Mouse (Mus musculus) heart, embryonic 10.5 days (tissue): ENCODE measurements at regions not wholly inside any gene's neighbourhood (a gene's known extent, or its start where the extent isn't known, plus 50 kb on each side); places are given as distances from the start of the nearest gene placed in this dataset.

Source experiments
- DNase-seq: peaks from one replicate; pipeline ENCODE4 v3.0.0-alpha.2; 2017; ENCODE audit warnings: low spot score
- H3K27ac ChIP-seq: fragments of 300-500 bp; sonication (generic); 2 replicates; pipeline ENCODE4 v1.5.1; 2016; ENCODE audit warnings: mild to moderate bottlenecking
- H3K27me3 ChIP-seq: fragments of 300-500 bp; sonication (generic); 2 replicates; pipeline ENCODE4 v1.6.1; 2016; ENCODE audit warnings: mild to moderate bottlenecking; ENCODE audit not compliant: poor library complexity, insufficient read depth, severe bottlenecking
- H3K36me3 ChIP-seq: fragments of 300-500 bp; sonication (generic); 2 replicates; pipeline ENCODE4 v1.6.1; 2016; ENCODE audit warnings: mild to moderate bottlenecking, moderate library complexity
- H3K4me1 ChIP-seq: fragments of 300-500 bp; sonication (generic); 2 replicates; pipeline ENCODE4 v1.6.1; 2016; ENCODE audit warnings: mild to moderate bottlenecking
- H3K4me3 ChIP-seq: fragments of 300-500 bp; sonication (generic); 2 replicates; pipeline ENCODE4 v1.5.1; 2016; ENCODE audit warnings: mild to moderate bottlenecking, moderate library complexity
- H3K9me3 ChIP-seq: fragments of 300-500 bp; sonication (generic); 2 replicates; pipeline ENCODE4 v1.6.1; 2016; ENCODE audit warnings: mild to moderate bottlenecking, moderate library complexity
- WGBS: fragments of 180-500 bp; shearing (Covaris S2); methylation state at CpG from one replicate; pipeline ENCODE4 v1.1.7; 2016; 5-methylcytosine and 5-hydroxymethylcytosine counted together

DNA sequence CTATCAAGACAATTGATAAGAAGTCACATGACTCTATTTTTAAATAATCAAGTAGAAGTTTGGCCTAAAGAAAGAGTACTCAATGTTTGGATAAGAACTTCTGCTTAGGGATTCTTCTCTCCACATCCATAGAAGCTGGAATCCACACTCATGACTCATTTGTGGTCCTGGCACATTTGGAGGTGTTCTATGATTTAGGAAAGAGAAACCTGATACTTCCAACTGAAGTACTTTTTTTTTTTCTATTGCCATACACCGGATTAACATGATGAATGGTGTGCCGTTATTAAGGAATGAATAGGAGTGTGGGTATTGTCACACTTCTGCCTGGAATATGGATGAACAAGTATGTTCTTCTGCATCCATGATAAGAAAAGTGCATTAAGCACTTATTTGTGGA, 158.5 kb upstream of the Pter start:
- no peak for DNase-seq
- H3K4me3 ChIP-seq = no peak overlapping the region
- no peaks in the 10 kb centered on the region for H3K27me3 ChIP-seq
- H3K9me3 ChIP-seq = no peaks in the 10 kb centered on the region
- no peak overlapping the region for H3K27ac ChIP-seq
- no peaks in the 10 kb centered on the region for H3K36me3 ChIP-seq
- 78% methylated on average over 2 of the region's 2 CpGs for WGBS
- H3K4me1 ChIP-seq = no peaks in the 10 kb centered on the region

DNA sequence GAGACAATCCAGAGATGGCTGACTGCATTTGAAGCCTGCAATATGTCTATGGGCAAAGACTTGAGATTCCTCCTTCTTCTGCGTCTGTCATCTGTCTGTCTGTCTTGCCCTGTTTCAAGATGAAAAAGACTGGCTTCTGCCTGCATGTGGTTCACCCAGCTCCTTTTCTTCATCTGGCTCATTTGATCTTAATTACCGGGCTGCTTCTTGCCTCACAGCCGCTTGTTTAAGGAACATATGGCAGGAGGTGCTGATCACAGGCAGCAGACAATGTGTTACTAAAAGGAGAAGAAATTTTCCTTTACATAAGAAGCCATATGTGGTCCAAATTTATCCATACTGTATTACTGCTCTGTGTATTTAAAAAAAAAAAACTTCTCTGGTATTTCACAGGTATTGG, 147.0 kb upstream of the Pter start:
- Histone ChIP-seq H3K36me3 (no peaks in the 10 kb centered on the region), H3K27me3 (no peaks in the 10 kb centered on the region), H3K9me3 (no peaks in the 10 kb centered on the region), H3K27ac (no peak overlapping the region), H3K4me3 (no peak overlapping the region), H3K4me1 (no peaks in the 10 kb centered on the region)
- no peak for DNase-seq
- 63% methylated on average over 3 of the region's 3 CpGs for WGBS

- Histone ChIP-seq H3K27me3 (no peaks in the 10 kb centered on the region), H3K36me3 (no peaks in the 10 kb centered on the region), H3K27ac (no peak overlapping the region), H3K4me1 (no peaks in the 10 kb centered on the region), H3K9me3 (no peaks in the 10 kb centered on the region), H3K4me3 (no peak overlapping the region)
- no peak for DNase-seq
- 45% methylated on average over 2 of the region's 2 CpGs for WGBS
Measured at GRCm38 (mm10) chr2:12777696-12778095, 146.1 kb upstream of the Pter start.

- H3K4me1 ChIP-seq = no peaks in the 10 kb centered on the region
- WGBS = 74% methylated on average over 2 of the region's 2 CpGs
- H3K4me3 ChIP-seq = no peak overlapping the region
- no peak for DNase-seq
- H3K36me3 ChIP-seq = no peaks in the 10 kb centered on the region
- no peaks in the 10 kb centered on the region for H3K9me3 ChIP-seq
- no peaks in the 10 kb centered on the region for H3K27me3 ChIP-seq
- no peak overlapping the region for H3K27ac ChIP-seq
Measured at GRCm38 (mm10) chr2:12792596-12792995, 131.2 kb upstream of the Pter start.

GRCm38 (mm10) chr2:12797615-12798169, 126.1 kb upstream of the Pter start:
- no peaks in the 10 kb centered on the region for H3K9me3 ChIP-seq
- no peaks in the 10 kb centered on the region for H3K36me3 ChIP-seq
- no peaks in the 10 kb centered on the region for H3K27me3 ChIP-seq
- no peaks in the 10 kb centered on the region for H3K4me1 ChIP-seq
- no peak overlapping the region for H3K27ac ChIP-seq
- DNase-seq = no peak
- H3K4me3 ChIP-seq = no peak overlapping the region
- WGBS = 63% methylated on average over 1 of the region's 1 CpGs

GRCm38 (mm10) chr2:12799153-12799925, 124.5 kb upstream of the Pter start:
- Histone ChIP-seq H3K4me3 (no peak overlapping the region), H3K36me3 (no peaks in the 10 kb centered on the region), H3K27me3 (no peaks in the 10 kb centered on the region), H3K4me1 (no peaks in the 10 kb centered on the region), H3K9me3 (no peaks in the 10 kb centered on the region), H3K27ac (no peak overlapping the region)
- DNase-seq = no peak
- 83% methylated on average over 4 of the region's 4 CpGs for WGBS

- H3K4me1 ChIP-seq = no peaks in the 10 kb centered on the region
- no peaks in the 10 kb centered on the region for H3K9me3 ChIP-seq
- H3K4me3 ChIP-seq = no peak overlapping the region
- WGBS = 85% methylated on average over 1 of the region's 1 CpGs
- DNase-seq = no peak
- no peaks in the 10 kb centered on the region for H3K27me3 ChIP-seq
- H3K36me3 ChIP-seq = no peaks in the 10 kb centered on the region
- H3K27ac ChIP-seq = no peak overlapping the region
Measured at GRCm38 (mm10) chr2:12802667-12803066, 121.2 kb upstream of the Pter start.

DNA sequence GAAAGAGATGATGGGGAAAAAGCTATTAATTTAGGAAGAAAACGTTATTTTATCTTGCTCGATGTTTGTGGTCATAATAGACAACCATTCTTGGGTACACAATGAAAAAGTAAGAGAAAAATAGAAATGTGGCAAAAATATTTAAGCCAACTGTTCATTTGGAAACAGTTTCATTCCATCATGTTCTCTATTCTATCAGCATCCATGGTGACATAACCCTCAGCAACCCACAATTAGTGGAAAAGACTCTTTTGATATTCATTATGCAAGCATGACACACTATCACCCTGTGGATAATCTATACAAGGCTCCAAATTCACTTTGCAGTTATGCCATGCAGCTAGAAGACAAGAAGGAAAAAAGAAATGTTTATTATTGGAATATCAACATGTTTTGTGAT, 118.7 kb upstream of the Pter start:
- Histone ChIP-seq H3K27me3 (no peaks in the 10 kb centered on the region), H3K4me3 (no peak overlapping the region), H3K4me1 (no peaks in the 10 kb centered on the region), H3K36me3 (no peaks in the 10 kb centered on the region), H3K9me3 (no peaks in the 10 kb centered on the region), H3K27ac (no peak overlapping the region)
- DNase-seq = no peak
- WGBS = 72% methylated on average over 2 of the region's 2 CpGs

GRCm38 (mm10) chr2:12808466-12808865, 115.4 kb upstream of the Pter start:
- no peaks in the 10 kb centered on the region for H3K4me1 ChIP-seq
- H3K27ac ChIP-seq = no peak overlapping the region
- no peak overlapping the region for H3K4me3 ChIP-seq
- H3K9me3 ChIP-seq = no peaks in the 10 kb centered on the region
- no peaks in the 10 kb centered on the region for H3K27me3 ChIP-seq
- no peaks in the 10 kb centered on the region for H3K36me3 ChIP-seq
- no peak for DNase-seq
- 67% methylated on average over 5 of the region's 5 CpGs for WGBS

DNA sequence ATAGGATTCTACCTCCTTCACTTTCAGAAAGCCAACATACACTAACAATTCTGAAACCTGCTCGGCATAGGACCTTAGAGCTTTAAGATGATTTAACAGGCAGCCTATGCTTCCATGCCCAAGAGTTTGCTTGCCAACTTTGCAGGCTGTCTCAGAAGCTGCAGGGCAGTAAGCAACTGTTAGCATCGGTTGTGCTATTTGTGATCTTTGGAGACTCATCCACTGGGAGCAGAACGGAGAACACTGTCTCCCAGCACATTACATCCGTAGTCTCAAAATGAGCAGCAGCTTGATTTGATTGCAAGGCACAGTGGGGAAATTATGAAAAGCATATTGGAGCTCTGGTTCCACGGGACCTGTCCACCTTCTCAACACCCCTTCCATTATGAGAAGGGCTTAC, 108.5 kb upstream of the Pter start:
- H3K9me3 ChIP-seq = no peaks in the 10 kb centered on the region
- WGBS = 79% methylated on average over 5 of the region's 5 CpGs
- no peaks in the 10 kb centered on the region for H3K27me3 ChIP-seq
- no peaks in the 10 kb centered on the region for H3K4me1 ChIP-seq
- no peak overlapping the region for H3K27ac ChIP-seq
- no peak for DNase-seq
- H3K36me3 ChIP-seq = no peaks in the 10 kb centered on the region
- no peak overlapping the region for H3K4me3 ChIP-seq

DNA sequence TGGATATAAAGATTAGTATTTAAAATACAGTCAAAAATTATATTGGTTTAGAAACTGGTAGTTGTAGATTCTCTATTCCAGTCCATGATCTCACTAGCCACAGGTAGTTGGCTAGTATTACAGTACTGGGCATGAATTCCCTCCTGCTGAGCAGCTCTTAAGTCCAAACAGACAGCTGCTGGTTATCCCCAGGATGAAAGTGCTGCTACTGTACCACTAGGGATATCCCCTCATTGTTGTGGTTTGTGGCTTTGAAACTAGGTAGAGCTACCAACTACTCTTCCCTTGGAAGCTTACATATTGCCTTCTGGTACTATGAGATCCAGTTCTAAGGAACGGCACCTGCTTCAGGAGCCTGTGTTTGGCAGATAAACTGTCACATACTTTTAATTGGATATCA, 97.9 kb upstream of the Pter start:
- Histone ChIP-seq H3K9me3 (no peaks in the 10 kb centered on the region), H3K36me3 (no peaks in the 10 kb centered on the region), H3K27me3 (no peaks in the 10 kb centered on the region), H3K4me3 (no peak overlapping the region), H3K27ac (no peak overlapping the region), H3K4me1 (no peaks in the 10 kb centered on the region)
- DNase-seq = no peak
- WGBS = 87% methylated on average over 1 of the region's 1 CpGs

GRCm38 (mm10) chr2:12833579-12833978, 90.3 kb upstream of the Pter start:
- Histone ChIP-seq H3K9me3 (no peaks in the 10 kb centered on the region), H3K36me3 (no peaks in the 10 kb centered on the region), H3K4me3 (no peak overlapping the region), H3K4me1 (no peaks in the 10 kb centered on the region), H3K27me3 (no peaks in the 10 kb centered on the region), H3K27ac (no peak overlapping the region)
- DNase-seq = no peak
- 90% methylated on average over 3 of the region's 3 CpGs for WGBS

DNA sequence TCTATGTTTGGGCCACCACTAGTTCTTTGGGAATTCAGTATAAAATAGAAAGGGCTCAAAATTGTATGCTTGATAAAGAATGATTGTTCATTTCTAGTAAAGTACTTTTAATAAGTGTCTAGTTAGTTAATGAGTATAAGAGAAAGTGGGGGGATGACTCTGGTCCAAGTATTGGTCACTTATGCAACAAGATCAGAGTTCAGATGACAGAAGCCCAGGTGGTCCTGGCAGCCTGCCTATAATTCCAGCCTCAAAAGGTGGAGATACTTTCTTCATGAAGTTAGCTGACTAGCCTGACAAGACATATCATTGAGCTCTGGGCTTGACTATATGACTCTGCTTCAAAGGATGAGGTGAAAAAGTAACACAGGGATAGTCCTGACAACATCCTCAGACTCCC, 57.3 kb upstream of the Pter start:
- H3K27me3 ChIP-seq = no peaks in the 10 kb centered on the region
- no peaks in the 10 kb centered on the region for H3K9me3 ChIP-seq
- H3K4me3 ChIP-seq = no peak overlapping the region
- H3K4me1 ChIP-seq = no peaks in the 10 kb centered on the region
- no peak for DNase-seq
- no peak overlapping the region for H3K27ac ChIP-seq
- H3K36me3 ChIP-seq = no peaks in the 10 kb centered on the region

- 81% methylated on average over 3 of the region's 3 CpGs for WGBS
- Histone ChIP-seq H3K27ac (no peak overlapping the region), H3K27me3 (no peaks in the 10 kb centered on the region), H3K9me3 (no peaks in the 10 kb centered on the region), H3K4me3 (no peak overlapping the region), H3K4me1 (no peaks in the 10 kb centered on the region), H3K36me3 (no peaks in the 10 kb centered on the region)
- no peak for DNase-seq
Measured at GRCm38 (mm10) chr2:12868772-12869171, 55.1 kb upstream of the Pter start.
